Mouse (Mus musculus): ENCODE results near the gene Sirt1.

The Sirt1 gene

GRCm38 (mm10) chr10:63327091-63327490 is 54.4 kb downstream of the Sirt1 start:
- DNase-seq (ENCODE audit: low spot score), result no peak

DNA sequence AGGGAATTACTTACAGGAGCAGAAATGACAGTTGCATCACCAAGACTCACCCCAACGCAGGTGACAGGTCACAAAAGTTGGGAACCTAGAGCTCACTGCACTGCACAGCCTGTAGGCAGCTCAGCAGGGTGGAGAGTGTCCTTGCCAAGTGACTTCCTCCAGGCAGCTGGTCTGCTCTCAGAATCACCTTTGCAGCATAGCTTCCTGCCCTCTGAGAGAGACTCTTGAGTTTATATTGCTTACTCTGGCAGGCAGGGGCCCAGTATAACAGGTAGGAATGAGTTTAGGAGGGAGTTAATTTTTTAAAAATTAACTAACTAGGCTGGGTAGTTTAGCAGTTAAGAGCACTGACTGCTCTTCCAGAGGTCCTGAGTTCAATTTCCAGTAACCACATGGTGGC is 67.8 kb downstream of the Sirt1 start:
- no peak for DNase-seq (ENCODE audit: low spot score)

DNA sequence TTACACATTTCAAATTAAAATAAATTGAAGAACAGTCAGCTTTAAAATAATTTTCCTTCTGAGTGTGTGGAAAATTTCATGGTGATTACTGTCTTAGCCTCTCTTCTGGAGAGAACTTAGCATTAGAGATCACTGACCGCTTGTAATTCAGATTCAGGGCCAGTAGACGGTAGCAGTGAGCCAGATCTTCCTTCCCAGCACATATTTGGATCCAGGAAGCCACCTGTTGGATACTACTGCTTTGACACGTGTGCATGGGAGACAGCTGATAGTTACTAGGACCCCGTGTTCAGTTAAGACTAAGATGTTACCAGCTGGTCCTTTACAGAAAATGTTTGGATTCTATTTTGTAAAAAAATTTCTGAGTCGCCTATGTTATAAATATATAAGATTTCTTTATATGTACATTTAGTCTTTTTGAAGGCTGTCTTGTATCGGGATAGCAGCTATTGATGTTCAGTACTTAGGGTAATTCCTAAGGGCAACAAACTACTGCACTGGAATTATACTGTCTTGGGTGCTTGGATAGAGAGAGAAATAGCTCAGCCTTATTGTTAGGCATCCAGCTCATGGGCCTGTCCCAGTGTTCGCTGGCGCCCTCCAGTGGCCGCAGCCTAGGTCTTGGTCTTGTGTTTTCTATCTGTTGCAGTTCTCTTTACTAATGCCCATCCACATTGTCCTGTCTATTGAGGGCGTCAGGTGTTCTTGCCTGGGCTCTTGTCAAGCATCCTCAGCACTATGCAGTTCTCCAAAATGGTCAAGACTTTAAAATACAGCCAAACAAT is 72.7 kb downstream of the Sirt1 start:
- peak; percentile 82 for DNase-seq (ENCODE audit: low spot score)

- no peak for DNase-seq (ENCODE audit: low spot score)
Observed at GRCm38 (mm10) chr10:63302356-63302755, 79.1 kb downstream of the Sirt1 start.

DNA sequence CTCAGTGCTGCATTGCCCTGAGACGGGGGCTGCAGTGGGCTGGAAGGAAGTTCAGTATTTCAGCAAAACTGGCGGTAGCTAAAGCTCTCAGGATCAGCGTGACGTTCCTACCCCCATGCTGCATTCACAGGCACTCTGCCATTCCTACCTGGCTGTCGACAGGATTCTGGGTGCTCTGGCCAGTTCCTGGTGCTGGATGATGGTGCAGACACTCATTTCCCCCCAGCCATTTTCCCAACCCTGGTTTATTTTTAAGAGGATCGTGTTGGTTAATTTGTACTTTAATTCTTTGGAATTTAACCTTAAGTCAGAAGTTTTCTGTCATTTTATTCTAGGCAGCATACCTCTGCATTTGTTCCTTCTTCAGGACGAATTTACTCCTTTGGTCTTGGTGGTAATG is 98.7 kb downstream of the Sirt1 start:
- DNase-seq (ENCODE audit: low spot score), result no peak

DNA sequence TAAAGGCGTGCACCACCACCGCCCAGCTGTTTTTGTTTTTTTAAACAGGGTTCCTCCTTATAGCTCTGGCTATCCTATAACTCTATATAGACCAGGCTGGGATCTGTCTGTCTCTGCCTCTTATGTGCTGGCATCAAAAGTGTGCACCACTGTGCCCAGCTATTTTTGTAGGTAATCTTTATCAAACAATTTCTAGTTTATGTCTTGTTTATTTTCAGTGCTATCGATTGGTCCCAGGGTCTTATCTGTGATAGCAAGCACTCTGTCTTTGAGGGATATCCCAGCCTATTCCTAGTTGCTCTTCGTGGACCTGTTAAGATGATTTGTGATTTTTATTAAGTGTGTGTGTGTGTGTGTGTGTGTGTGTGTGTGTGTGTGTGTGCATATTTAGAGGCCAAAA is 99.1 kb downstream of the Sirt1 start:
- DNase-seq (ENCODE audit: low spot score), result no peak

- DNase-seq (ENCODE audit: low spot score), result no peak
Observed at GRCm38 (mm10) chr10:63279851-63280250, 101.7 kb downstream of the Sirt1 start.

DNA sequence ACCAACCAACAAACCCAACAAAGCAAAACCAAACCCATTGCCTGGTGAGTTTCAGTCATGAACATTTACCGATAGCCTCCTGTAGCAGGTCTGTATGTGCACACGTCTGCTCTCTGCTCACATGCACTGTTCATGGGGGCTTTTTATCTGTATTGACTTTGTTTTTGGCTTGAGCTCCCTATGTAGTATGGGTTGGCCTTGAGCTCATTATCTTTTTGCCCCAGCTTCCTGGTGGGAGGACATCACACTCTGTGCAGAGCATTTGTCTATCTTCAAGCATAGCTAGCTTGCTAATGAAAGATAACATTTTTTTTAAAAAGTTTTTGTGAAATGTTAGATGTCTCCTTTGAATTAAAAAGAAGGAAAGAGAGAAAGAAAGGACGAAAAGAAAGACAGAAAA is 104.5 kb downstream of the Sirt1 start:
- no peak for DNase-seq (ENCODE audit: low spot score)

- DNase-seq (ENCODE audit: low spot score), result no peak
Observed at GRCm38 (mm10) chr10:63272868-63273267, 108.6 kb downstream of the Sirt1 start.

- no peak for DNase-seq (ENCODE audit: low spot score)
Observed at GRCm38 (mm10) chr10:63272401-63272800, 109.1 kb downstream of the Sirt1 start.
